Mouse (Mus musculus) T-helper 17 cell (primary cell): ENCODE measurements around the gene Rnf168.
"Not testable (repeated sequence)": the region's sequence is repeated elsewhere in the genome, so short reads cannot be mapped to it uniquely, and the experiment has no call there.

Source experiments
- in situ Hi-C, 2 experiments: fragments of 300-600 bp; cut with MboI, MseI; formaldehyde crosslinking; loops; 1 replicate in 1 of 2; 2 replicates in 1 of 2; pipeline ENCODE4 v1.15.1; 2025; ENCODE audit warnings: high pct_unique_total_duplicates in 2 of 2

The Rnf168 gene

DNA sequence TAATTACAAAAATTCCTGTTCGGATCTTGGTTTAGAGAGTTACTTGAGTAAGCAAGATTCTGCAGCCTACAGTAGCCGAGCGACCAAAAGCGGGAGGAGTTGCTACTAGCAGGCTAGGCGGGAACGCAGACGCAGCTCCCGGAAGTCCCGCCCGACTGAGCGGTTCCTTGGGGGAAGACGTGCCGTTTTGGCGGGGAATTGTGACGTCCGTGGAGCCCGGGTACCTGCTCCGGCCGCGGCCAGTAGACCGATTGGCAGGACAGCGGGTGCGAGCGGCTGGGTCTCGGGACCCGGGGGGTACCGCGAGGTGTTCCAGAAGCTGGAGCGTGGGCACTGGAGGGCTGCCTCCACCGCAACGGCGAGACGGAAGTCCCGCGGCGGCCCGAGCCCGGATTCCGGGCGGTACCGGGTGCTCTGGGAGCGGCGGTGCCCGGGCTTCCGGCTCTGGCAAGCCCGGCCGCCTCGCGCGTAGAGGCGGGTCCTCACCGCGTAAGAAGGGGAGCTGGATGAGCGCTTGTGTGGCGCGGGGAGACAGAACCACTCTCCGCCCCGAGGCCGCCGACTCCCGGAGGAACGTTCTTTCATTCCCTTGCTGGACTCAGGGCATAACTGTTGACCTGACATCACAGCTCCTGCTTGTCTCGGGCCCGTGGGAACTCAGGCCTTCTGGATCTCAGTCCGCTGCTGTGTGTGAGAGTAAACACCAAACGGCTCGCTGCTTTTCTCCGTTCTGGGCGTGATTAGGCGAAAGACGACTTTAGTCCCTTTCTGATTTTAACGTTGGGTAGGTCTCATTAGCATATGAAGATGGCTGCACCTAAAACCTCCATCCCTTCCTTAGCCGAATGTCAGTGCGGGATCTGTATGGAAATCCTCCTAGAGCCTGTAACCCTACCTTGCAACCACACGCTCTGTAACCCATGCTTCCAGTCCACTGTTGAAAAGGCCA, at the start of gene Rnf168:
Gene Rnf168 (plus strand): TSS at position 152 of the 949 bp plus-strand sequence.
- in situ Hi-C loops = no loop called here

GRCm38 (mm10) chr16:32232050-32232449, 45.2 kb upstream of the Rnf168 start:
- in situ Hi-C loops = not testable (repeated sequence)

DNA sequence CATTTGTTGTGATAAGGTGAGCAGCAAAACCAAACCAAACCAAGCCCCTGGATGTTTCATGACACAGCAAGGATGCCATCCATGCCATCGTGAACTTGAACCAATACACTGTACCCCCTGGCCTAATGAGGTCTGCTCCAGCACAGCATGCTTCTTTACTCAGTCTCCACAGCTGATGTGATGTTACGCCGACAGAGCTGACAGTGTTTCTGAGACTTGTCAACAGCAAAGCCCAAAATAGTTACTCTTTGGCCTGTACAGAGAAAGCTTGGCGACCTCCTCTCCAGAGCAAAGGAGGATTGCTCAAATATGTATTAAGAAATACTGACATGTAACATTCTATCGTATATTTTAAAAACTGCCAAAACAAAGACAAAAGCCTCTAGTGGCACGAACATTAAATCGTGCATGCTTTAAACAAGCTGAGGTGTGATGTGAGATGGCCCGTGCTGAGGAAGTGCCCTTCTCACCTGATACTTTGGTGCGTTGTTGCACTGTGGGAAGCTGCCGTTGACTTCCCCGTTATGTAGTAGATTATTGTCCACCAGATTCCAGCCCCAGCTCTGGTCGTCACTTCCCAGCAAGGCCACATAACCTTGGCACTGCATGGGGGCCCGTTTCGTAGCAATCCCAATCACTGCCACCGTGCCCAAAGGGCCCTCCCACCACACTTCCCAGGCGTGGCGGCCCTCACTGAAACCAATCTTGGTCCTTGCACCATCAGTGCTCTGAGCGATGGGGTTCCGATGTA, 39.2 kb upstream of the Rnf168 start:
- in situ Hi-C loops = no loop called here

DNA sequence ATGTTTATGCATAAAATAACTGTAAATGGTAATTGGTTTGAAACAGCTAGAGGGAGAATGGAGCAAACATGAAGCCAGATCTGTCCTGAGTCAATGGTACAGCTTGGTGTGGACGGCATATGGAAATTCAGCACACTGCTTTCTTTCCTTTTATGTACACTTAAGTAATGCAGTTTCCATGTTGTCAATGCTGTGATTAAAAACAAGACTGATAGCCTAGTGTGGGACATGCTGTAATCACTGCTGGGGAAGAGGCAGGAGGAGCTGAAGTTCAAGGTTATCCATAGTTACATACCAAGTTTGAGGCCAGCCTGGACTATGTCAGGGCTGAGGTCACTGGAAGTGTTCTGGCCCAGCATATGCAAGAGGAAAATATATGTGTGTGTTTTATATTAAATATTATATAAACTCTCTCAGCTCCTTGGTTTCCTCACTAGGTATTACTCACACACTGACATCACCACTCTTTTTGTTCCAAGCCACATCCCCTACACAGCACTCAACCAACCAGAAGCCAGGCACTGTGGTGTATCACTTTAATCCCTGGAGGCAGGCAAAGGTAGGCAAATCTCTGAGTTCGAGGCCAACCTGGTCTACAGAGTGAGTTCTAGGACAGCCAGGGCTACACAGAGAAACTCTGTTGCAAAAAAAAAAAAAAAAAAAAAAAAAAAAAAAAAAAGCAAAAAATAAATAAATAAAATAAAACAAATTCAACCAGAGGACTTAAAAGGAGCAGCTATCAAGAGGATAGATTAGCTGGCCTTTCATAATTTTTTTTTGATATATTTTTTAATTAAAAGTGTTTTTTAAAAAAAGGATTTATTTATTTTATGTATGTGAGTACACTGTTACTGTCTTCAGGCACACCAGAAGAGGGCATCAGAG, 37.6 kb upstream of the Rnf168 start:
- in situ Hi-C loops = loop anchor here in 1 of 2 experiments (5.0 kb wide), 1 partner anchor 82 kb away; no protein-coding TSS in a partner anchor

DNA sequence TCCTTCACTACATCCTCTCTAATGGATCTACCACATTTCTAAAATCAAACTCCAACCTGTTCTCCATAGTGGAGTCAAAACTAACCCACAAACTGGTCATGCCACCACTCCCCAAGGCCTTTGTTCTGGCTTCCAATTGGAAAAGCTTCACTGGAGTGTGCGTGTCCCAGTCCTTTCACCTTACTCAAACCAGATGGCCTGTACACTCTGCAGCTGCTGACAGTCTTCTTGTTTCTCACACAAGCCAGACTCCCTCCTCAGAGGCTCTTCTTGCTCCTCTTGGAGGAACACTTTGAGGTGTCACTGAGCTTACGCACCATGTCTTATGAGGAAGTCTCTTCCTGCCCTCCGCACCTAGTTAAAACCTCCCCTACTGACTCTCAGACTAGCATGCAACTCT, 33.4 kb upstream of the Rnf168 start:
- in situ Hi-C loops = loop anchor here in 1 of 2 experiments (5.0 kb wide), 1 partner anchor 87 kb away; no protein-coding TSS in a partner anchor

DNA sequence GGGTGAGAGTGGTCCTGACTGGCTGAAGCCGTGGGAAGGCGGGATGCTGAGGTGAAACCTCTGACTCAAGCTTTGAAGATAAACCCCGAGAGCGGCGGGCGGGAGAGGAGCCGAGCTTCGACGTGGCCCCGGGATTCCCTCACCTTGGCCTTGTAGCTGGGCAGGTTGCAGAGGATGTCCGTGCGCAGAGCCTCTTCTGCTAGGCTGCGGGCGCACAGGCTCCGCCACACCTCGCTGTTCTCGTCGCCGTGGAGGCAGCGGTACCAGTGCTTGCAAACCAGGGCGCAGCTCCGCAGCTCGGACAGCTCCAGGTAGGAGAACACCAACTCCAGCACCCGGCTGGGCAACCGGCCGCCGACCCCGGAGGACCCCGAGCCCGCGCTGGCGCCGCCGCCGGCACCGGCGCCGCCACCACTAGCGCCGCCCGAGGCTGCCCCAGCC, 30.9 kb upstream of the Rnf168 start:
- in situ Hi-C loops = no loop called here

- in situ Hi-C loops = no loop called here
These were observed 30.3 kb upstream of the Rnf168 start, which contains the start of the genes Fbxo45 and Wdr53 for GRCm38 (mm10) chr16:32246952-32247370. Gene Fbxo45, minus strand, starts transcription at chr16:32247158. Gene Wdr53, plus strand, starts transcription at chr16:32247227.

GRCm38 (mm10) chr16:32264225-32264624, 13.0 kb upstream of the Rnf168 start:
- in situ Hi-C loops = not testable (repeated sequence)

DNA sequence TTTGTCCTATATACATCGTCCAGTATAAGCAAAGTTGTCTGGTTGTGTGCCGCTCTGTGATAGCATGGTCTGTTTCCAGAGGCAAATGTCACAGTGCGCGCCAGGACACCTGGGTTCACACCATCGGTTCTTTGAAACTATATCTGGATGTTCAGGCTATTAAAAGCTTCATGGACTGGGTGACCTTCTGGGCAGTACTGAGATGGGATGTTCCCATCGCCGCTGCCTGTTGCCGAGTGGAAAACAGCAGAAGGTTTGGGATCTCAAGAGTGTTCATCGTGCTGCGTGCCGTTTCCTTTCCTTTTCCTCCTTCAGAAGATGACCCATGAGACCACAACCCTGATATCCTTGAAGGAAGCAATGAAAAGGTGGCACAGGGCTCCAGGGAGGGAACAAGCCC, 6.0 kb upstream of the Rnf168 start, which contains the start of gene Smco1:
Gene Smco1 (plus strand): TSS at position 178 of the 400 bp plus-strand sequence.
- in situ Hi-C loops = no loop called here

DNA sequence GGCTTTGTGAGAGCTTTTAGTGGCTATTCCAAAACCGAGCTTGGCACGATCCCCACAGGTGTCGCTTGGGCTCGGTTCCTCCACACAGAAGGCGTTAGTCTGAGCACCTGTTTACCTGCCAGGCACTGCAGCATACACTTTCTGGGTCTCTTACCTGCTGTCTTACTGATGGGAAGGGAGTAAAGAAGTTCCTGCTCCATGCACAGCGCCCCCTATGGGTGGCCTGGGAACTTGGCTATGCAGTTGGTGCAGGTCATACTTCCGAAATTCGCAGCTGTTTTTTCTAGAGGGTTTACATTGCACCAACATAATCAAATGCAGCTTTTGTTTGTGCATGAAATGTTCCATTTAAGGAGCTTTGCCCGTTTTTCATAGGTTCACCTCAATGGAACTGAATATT, 3.9 kb upstream of the Rnf168 start:
- in situ Hi-C loops = no loop called here

DNA sequence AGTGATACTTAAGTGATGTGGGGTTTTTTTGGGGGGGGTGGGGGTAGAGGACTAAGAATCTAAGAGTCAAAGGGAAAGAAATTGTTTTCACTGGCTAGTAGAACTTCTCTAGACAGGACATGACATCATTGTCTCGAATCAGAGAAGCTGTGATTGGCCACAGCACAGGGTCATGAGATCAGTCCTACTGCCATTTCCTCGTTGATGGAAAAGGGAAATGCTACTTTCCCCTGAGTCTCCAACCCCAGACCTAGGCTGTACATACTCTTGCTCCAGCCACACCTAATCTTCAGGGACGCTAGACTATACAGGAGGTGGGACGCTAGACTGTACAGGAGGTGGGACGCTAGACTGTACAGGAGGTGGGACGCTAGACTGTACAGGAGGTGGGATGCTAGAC, 2.2 kb upstream of the Rnf168 start:
- in situ Hi-C loops = no loop called here

GRCm38 (mm10) chr16:32275830-32276229, 1.4 kb upstream of the Rnf168 start:
- in situ Hi-C loops = no loop called here

GRCm38 (mm10) chr16:32278396-32278795, 1.1 kb downstream of the Rnf168 start:
- in situ Hi-C loops = no loop called here

DNA sequence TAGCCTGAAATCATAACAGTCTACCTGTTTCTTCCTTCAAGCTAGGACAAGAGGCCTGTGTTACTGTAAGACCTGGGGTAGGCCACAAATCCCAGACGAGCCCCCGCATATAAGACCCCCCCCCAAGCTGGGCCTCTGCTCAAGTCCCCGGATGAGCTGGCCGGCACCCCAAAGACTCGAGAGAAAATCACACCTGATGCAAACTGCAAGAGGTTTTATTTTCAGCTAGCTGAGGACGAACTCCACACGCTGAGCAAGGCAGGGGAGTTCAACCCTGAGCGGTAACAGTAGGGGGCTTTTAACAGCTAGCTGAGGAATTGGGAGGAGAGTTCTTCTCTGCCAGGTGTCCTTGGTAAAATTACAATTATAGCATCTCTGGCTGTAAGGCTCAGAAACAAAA, 3.0 kb downstream of the Rnf168 start:
- in situ Hi-C loops = loop anchor here (5.0 to 10.0 kb wide), 3 partner anchors 52 to 345 kb away; partner anchors contain the start of gene Ubxn7 (in 1 of the 2)

DNA sequence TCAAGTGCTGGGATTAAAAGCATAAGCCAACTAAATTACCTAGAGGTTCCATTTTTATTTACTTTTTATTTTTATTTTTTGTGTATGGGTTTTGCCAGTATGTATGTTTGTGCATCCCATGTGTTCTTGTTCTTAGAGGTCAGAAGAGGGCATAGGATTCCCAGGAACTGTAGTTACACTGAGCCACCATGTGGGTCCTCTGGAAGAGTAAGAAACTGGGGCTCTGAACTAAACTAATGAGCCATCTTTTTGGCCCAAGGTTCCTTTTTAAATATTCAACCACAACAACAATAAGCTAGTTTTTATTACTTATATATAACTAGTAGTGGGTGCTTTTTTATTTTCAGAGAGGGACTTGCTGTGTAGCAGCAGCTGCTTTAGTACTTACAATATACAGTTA, 5.3 kb downstream of the Rnf168 start:
- in situ Hi-C loops = loop anchor here (5.0 to 10.0 kb wide), 3 partner anchors 50 to 342 kb away; partner anchors contain the start of gene Ubxn7 (in 1 of the 2)

GRCm38 (mm10) chr16:32291821-32292220, 14.6 kb downstream of the Rnf168 start:
- in situ Hi-C loops = no loop called here

- in situ Hi-C loops = not testable (repeated sequence)
These were observed 22.4 kb downstream of the Rnf168 start for GRCm38 (mm10) chr16:32299617-32300016.

GRCm38 (mm10) chr16:32303046-32303445, 25.8 kb downstream of the Rnf168 start:
- in situ Hi-C loops = no loop called here

- in situ Hi-C loops = no loop called here
These were observed 26.6 kb downstream of the Rnf168 start for GRCm38 (mm10) chr16:32303886-32304285.

DNA sequence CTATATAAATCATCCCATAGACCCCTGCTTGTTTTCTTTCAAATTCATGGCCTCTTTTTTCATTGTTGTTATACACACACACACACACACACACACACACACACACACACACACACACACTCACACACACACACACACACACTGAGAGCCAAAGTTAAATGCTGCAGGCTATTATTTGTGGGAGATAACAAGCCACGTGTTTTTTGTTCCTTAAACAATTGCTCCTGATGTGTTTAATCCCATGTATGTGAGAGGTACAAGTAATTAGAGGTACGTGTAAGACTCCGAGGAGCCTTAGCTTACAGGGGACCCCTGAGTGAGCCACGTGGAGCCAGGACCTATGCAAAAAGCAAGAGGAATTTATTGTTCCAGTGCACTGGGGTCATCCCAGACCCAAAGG, 34.7 kb downstream of the Rnf168 start:
- in situ Hi-C loops = no loop called here

GRCm38 (mm10) chr16:32312386-32312785, 35.1 kb downstream of the Rnf168 start:
- in situ Hi-C loops = no loop called here
